Mouse (Mus musculus) thymus, adult 18-20 months (tissue): ENCODE data around the gene Hdgfl2.
"Not testable (repeated sequence)": the region's sequence is repeated elsewhere in the genome, so short reads cannot be mapped to it uniquely, and the experiment has no call there.

Experiments
- DNase-seq, 2 experiments: peaks; one replicate each; pipeline ENCODE4 v3.0.0; 2022; ENCODE audit warnings: mixed read lengths in 2 of 2

Hdgfl2 gene

GRCm38 (mm10) chr17:56062081-56062480 is 17.4 kb upstream of the Hdgfl2 start:
- no peak for DNase-seq

- DNase-seq, result not testable (repeated sequence)
These were observed 13.7 kb upstream of the Hdgfl2 start for GRCm38 (mm10) chr17:56065715-56066114.

GRCm38 (mm10) chr17:56066451-56066850 is 13.0 kb upstream of the Hdgfl2 start:
- no peak for DNase-seq

GRCm38 (mm10) chr17:56069066-56069465 is 10.4 kb upstream of the Hdgfl2 start:
- no peak for DNase-seq

- no peak for DNase-seq
These were observed 8.3 kb upstream of the Hdgfl2 start for GRCm38 (mm10) chr17:56071126-56071525.

- no peak for DNase-seq
These were observed 7.2 kb upstream of the Hdgfl2 start for GRCm38 (mm10) chr17:56072243-56072642.

GRCm38 (mm10) chr17:56074097-56074826 is 5.2 kb upstream of the Hdgfl2 start:
- DNase-seq, result peak in 1 of 2 experiments; percentile 64

- DNase-seq, result peak; percentile 95 to 96
These were observed 4.6 kb upstream of the Hdgfl2 start, which contains the start of gene Ubxn6 for GRCm38 (mm10) chr17:56074827-56075208. Gene Ubxn6, minus strand, starts transcription at chr17:56075028.

- DNase-seq, result no peak
These were observed 1.9 kb upstream of the Hdgfl2 start for GRCm38 (mm10) chr17:56077523-56077922.

- DNase-seq, result peak in 1 of 2 experiments; percentile 42
These were observed 1.1 kb upstream of the Hdgfl2 start for GRCm38 (mm10) chr17:56078361-56078760.

- peak in 1 of 2 experiments; percentile 35 for DNase-seq
These were observed 487 bp downstream of the Hdgfl2 start for GRCm38 (mm10) chr17:56079921-56080320.

- no peak for DNase-seq
These were observed 1.5 kb downstream of the Hdgfl2 start for GRCm38 (mm10) chr17:56080781-56081585.

- DNase-seq, result no peak
These were observed 12.9 kb downstream of the Hdgfl2 start for GRCm38 (mm10) chr17:56092312-56092711.

- no peak for DNase-seq
These were observed 13.4 kb downstream of the Hdgfl2 start for GRCm38 (mm10) chr17:56092794-56093193.

GRCm38 (mm10) chr17:56096883-56097282 is 17.4 kb downstream of the Hdgfl2 start:
- no peak for DNase-seq

GRCm38 (mm10) chr17:56098180-56098579 is 18.7 kb downstream of the Hdgfl2 start:
- DNase-seq, result no peak

- DNase-seq, result no peak
These were observed 19.5 kb downstream of the Hdgfl2 start for GRCm38 (mm10) chr17:56098711-56099572.

- DNase-seq, result no peak
These were observed 21.4 kb downstream of the Hdgfl2 start for GRCm38 (mm10) chr17:56100811-56101210.

- no peak for DNase-seq
These were observed 22.7 kb downstream of the Hdgfl2 start for GRCm38 (mm10) chr17:56102158-56102557.

- no peak for DNase-seq
These were observed 23.5 kb downstream of the Hdgfl2 start for GRCm38 (mm10) chr17:56102927-56103326.

GRCm38 (mm10) chr17:56103465-56104285 is 24.2 kb downstream of the Hdgfl2 start:
- no peak for DNase-seq

GRCm38 (mm10) chr17:56104821-56105220 is 25.4 kb downstream of the Hdgfl2 start:
- not testable (repeated sequence) for DNase-seq
